Mouse (Mus musculus) testis, adult 2 months (tissue): Measurements from ENCODE around the gene Plxnc1.

ENCODE experiments used
- CTCF ChIP-seq: fragments of 200-500 bp; IDR thresholded peaks from 2 replicates; pipeline ENCODE4 v1.5.1; 2012; ENCODE audit warnings: low read depth, mild to moderate bottlenecking, inconsistent platforms, low read length, moderate library complexity; ENCODE audit not compliant: control insufficient read depth, insufficient read depth, insufficient replicate concordance
- POLR2A ChIP-seq: fragments of 200-500 bp; IDR thresholded peaks from 2 replicates; pipeline ENCODE4 v1.6.1; 2012; ENCODE audit warnings: low read depth, mild to moderate bottlenecking, inconsistent platforms, low read length, moderate library complexity; ENCODE audit not compliant: control insufficient read depth

DNA sequence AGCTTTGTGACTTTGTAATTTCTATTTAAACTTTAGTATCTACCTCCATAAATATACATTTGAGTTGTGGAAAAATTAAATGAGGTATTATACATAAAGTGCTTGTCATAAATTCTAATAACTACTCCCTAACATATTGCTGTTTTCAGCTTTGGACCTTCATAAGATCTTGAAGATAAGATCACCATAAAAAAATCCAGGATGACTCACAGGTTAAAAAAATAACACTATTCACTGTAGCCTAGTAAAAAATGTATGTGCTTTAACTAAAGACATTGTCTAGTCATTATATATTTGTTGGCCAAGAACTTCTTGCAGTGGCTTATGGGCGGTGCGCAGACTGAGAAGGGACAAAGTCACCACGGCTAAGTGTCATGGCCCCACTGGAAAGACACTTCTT is 203.2 kb downstream of the Plxnc1 start:
- TF ChIP-seq CTCF (no peak), POLR2A (no peak)
